Mouse (Mus musculus): ENCODE measurements at regions not wholly inside any gene's neighbourhood (a gene's known extent, or its start where the extent isn't known, plus 50 kb on each side); places are given as distances from the start of the nearest gene placed in this dataset.

DNA sequence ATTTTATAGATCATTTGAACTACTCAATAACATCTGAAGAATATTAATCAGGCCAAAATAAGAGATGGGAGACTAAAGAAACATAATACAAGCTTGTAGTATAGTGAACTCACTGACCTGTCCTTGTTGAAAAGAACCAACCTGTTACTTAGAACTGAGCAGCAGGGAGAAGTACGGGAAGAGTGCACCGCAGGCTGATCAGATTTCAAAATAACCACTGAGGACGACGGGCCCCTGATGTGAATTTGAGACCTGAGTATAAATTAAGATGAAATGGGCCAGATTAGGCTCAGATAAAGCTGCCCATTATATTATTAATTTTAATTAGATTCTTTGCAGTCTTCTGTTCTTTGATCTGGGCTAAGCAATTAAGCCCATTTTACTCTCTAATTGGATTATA is 391.2 kb upstream of the Tyrp1 start:
- no peak for DNase-seq (ENCODE audit: low spot score in 2 of 2)

DNA sequence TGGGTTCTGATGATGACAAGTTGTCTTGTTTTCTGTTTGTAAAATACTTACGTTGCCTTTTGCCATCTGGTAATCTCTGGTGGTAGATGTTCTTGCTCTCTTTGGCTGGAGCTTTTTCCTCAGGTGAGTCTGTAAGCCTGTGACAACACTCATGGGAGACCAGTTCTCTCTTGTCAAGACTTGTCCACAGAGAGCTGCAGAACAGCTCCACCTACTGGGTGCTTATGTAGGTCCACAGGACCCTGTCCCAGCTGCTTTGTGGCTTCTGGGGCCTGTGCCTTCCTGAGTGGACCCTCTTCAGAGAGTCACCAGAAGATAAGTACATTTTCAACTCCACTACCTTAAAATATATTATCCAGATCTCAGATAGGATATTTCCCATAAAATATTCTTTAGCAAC is 370.3 kb upstream of the Tyrp1 start:
- no peak for DNase-seq (ENCODE audit: low spot score in 2 of 2)

DNA sequence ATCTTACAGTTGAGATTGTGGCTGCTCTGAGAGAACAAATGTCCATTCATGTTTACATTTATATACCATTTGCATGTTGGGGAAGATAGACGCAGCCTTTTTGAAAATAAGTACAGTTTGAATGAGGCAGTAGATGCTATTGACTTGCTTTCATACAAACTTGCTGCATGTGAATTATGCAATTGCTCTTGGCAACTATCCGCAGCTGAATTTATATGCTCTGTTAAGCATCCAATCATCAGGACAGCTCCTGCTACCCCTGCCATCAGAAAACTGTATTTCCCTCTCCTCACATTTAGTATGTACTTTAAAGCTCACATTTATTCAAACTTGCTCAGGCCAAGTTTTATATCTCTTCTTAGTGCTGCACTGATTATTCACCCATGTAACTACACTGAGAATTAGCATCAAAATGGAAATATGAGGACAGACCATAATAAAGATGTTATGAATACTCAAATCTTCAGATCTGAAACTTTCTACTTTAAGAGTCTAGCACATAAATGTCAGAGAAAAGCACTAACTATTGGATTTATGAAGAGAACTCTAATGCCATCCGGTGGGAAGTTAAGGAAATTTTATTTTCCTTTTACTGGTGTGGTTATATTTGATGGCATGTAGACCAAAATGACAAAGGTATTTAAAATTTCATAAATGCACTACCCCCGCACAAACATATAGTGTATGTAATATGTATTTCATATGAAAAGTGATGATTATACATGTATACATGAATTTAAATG is 358.0 kb upstream of the Tyrp1 start:
- DNase-seq (ENCODE audit: low spot score in 2 of 2): no peak

- DNase-seq (ENCODE audit: low spot score in 2 of 2): no peak
Measured at GRCm38 (mm10) chr4:80515087-80515486, 318.8 kb upstream of the Tyrp1 start.

DNA sequence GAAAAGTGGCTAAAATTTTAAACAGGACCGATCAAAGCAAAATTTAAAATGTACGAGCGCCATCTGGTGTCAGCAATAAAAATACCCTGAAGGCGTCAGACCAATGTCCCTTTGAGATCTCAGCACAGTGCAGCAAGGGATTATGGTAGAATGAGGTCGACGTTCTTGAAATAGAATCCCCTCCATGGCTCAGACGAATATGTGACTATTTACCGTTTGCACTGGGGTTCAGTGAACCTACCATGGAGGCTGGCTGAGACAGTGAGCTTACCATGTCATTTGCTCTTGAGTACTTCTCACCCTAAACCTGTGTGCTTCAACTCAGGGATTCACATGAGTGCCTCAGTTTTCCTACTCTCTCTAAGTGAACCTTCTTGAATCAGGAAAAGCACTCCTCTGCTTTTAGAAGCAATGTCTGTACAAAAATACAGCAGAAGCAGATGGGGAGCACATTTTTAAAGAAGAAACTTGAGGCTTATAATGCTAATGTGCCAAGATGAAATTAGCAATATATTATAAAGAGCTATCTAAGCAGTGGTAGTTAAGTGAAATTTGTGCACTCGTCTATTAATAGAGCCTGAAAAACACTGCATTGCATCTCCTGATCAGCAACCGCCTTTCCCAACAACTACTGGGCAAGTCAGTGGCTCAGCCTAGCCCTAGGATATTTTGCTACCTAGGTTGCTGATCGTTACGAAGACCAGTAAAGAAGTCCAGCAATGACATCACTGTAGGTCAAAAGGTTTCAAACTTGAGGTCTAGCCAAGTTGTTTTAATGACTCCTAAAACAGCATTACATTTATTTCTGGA is 316.2 kb upstream of the Tyrp1 start:
- DNase-seq (ENCODE audit: low spot score in 2 of 2): peak in 1 of 2 experiments; percentile 12

GRCm38 (mm10) chr4:80518589-80518988 is 315.3 kb upstream of the Tyrp1 start:
- no peak for DNase-seq (ENCODE audit: low spot score in 2 of 2)

- DNase-seq (ENCODE audit: low spot score in 2 of 2): no peak
Measured at GRCm38 (mm10) chr4:80539854-80540253, 294.1 kb upstream of the Tyrp1 start.

DNA sequence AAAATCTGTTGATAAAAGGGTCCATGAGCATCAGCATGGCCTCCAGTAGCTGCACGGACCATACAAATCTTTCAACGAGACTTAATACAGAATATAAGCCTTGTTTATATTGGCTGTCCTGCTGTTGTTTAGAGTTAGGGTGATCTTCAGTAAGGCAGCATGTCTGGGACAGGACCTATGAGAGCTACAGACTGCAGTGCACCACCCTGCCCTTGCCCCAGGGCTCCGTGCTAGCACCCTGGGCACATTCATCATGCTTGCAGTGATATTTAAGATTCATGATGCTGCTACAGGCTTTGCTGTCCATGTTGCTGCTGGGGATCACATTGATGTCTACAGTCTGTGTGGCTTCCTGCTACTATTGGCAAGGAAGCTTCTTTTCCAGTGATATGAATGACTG is 288.8 kb upstream of the Tyrp1 start:
- DNase-seq (ENCODE audit: low spot score in 2 of 2): no peak

DNA sequence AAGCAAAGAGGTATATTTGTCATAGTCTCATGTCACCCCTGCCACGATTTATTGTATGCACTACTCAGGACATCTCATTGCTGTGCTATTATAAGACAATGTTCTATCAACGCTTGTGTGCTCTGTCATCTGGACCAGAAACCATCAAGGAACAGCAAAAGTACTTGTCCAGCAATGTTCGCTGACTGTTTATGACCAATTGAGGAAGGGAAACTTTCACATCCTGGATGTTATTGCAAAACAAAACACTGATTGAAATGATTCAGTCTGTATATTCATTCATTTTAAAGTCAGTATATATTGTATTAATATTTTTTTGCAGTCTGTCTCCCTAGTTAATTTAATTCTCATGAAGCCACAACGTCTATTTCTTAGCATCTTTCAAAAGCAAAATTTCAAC is 244.5 kb upstream of the Tyrp1 start:
- no peak for DNase-seq (ENCODE audit: low spot score in 2 of 2)

DNA sequence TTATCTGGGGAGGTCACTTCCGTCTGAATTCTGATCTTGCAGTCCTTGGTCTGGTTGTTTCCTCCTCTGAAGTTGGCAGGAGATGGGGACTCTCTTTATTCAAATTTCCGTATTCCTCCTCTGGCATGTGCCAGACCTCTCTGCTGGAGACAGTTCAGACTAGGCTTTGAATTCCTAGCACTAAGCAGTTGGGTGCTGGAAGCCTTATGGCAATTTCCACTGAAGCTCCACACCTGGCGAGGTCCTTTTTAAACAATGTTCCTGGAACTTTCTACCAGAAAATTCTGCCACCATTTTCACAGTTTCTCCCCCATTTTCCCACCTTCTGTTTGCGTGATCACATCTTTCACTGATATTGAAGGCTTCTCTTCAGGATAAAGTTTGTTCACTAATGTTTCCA is 205.7 kb upstream of the Tyrp1 start:
- no peak for DNase-seq (ENCODE audit: low spot score in 2 of 2)

- DNase-seq (ENCODE audit: low spot score in 2 of 2): no peak
Measured at GRCm38 (mm10) chr4:80629251-80629650, 204.7 kb upstream of the Tyrp1 start.

GRCm38 (mm10) chr4:80630260-80630659 is 203.7 kb upstream of the Tyrp1 start:
- no peak for DNase-seq (ENCODE audit: low spot score in 2 of 2)

DNA sequence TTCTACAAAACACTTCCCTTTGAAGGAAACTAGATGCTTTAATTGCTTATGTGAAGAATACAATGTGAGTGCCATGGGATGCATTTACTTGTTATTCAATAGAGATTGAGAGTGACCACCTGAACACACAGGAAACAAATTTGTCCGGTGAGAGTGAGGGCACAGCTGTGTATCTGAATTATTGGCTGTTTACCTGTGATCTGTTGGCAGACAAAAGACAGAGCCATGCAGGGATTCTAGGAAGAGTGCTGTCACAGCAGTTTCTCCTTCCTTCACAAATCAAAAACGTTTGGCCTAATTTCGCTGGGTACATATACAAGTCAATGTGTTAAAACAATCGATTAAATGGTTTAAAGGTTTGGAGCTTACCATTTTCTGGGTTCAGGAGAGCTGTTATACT is 202.9 kb upstream of the Tyrp1 start:
- no peak for DNase-seq (ENCODE audit: low spot score in 2 of 2)

- no peak for DNase-seq (ENCODE audit: low spot score in 2 of 2)
Measured at GRCm38 (mm10) chr4:80631441-80631840, 202.5 kb upstream of the Tyrp1 start.

GRCm38 (mm10) chr4:80638381-80638780 is 195.5 kb upstream of the Tyrp1 start:
- no peak for DNase-seq (ENCODE audit: low spot score in 2 of 2)
